Mouse (Mus musculus) fat pad, adult 2 months (tissue): ENCODE measurements around the gene Colgalt2.

ENCODE experiments used
- DNase-seq: peaks from one replicate; pipeline ENCODE4 v3.0.0-alpha.2; 2011; ENCODE audit warnings: low read depth, low spot score; ENCODE audit errors: extremely low read depth

The Colgalt2 gene

DNA sequence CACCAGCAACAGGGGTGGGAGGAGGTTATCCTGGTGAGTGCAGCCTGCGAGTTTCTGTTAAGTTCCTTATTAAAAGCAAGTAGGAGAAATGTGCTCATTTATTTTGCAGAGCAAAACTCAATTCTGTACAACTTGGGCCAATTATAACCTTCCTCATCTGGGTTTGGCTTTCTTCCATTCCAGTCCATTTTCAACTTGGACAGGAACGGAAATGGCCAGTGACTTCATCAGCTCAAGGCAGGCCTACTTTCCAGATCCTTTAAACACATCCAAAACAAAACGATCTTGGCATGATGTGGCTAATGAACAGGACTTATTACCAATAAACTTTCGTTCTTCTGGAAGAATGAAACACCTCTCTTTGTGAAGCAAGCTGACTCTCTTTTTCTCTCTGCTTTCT lies 76.5 kb downstream of the Colgalt2 start:
- no peak for DNase-seq

DNA sequence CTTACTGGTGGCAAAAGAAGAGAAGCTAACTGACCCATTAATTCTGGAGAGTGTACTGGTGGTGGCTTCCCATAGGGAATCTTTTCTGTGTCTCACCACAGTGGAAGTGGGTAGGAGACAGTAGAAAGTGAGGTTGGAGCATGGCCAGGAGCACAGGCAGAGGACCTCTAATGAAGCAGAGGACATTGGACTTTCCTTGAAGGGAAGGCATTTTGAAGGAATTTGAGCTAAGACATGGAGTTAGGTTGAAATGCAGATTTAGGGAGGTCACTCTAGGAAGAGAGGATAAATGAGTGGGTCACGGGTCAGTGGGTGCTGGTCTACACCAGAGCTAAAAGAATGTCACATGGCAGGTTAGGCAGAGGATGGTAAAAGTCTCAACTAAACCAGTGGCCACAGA lies 91.2 kb downstream of the Colgalt2 start:
- no peak for DNase-seq

DNA sequence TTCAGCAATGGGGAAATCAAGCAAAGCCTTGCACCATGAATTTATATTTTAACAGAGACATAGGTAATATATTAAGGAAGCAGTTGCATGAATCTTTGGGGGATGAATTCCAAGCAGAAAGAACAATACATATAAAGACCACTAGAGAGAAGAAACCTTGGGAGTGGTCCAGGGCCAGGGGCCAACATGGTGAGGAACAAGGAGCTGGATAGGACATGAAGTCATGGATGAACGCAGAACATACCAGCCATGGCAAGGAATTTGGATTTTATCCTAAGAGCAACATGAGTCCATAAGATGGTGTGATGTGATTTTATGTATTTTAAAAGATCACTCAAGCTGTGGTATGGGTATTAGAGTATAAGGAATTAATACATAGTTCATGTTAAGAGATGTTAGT lies 92.6 kb downstream of the Colgalt2 start:
- DNase-seq = no peak

DNA sequence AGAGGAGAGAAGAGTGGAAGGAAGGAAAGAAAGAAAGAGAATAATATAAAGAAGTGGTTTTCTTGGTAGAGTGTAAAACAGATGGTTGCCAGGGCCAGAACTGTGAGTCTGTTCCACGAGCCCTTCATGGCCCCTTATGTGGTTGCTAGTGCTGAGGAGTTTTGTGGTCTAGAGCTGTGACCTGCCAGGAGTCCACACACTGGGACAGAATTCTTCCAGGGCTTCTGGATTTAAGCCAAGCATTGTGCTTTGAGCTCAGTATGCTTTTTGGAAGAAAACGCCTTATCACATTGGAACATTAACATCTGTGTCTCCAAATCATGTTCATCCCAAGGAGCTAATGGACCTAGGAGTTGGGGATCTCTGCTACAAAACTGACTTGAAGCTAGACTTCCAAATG lies 97.2 kb downstream of the Colgalt2 start:
- DNase-seq = no peak

DNA sequence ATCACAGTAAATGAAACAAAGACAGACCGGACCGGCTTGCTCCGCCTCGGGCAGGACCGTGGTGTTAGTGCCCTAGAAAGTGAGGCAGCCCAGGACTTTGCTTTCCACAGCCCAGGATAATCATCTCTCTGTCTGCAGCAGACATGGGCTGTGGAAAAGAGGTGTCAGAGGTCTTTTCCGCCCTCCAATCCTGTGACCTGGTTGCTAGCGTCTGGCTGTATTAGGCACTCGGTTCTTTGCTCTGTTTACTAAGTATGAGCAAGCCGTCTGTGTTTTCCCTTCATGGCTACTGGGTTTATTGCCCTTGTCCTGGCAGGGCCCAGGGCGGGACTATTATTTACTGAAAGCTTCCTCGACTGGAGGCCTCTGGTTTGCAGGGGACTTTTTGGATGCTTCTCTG lies 98.0 kb downstream of the Colgalt2 start:
- no peak for DNase-seq

DNA sequence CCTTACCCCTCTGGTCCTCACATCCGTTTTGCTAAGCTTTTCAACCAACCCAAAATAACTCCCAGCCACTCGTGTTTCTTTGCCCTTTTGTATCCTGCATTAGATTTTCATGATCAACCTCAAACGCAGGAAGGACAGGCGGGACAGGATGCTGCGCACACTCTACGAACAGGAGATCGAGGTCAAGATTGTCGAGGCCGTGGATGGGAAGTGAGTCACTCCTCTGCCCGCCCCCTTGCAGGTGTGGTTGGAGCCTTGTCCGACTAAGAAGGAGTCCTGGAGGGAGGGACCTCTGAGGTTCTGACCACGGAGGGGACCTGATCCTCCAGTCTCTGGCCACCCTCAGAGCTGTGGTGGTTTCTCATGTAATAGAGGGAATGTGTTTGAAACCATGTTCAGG lies 100.2 kb downstream of the Colgalt2 start:
- DNase-seq = no peak

DNA sequence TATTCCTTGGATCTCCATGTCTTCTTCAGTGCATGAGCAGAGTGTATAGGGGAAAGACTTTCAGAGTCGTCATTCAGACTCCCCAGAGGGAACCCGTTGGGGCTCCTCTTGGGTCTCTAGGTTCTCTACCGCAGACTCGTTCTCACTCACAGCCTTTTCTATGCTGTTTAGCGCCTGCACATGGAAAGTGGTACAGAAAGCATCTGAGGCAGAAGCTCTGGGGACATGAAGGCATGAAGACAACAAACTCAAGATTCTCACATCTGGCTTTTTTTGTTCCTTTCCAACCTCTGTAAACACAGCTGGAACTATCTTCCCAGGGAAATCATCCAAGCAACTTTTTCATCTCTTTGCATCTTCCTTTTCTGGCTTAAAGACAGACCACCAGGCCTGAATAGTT lies 106.5 kb downstream of the Colgalt2 start:
- no peak for DNase-seq

DNA sequence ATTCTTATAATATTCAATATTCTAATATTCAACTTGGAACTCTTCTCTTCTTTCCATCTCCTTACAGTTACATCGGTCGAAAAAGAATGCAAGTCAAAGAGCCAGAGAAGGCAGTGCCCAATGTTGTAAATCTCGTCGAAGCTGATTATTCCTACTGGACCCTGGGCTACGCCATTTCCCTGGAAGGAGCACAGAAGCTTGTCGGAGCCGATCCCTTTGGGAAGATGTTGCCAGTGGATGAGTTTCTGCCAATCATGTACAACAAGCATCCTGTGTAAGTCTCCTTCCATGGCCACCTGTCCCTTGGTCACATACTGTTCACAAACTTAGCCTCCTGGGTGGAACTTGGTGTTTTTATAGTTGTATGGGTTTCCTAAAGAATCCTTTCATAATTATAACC lies 107.1 kb downstream of the Colgalt2 start:
- DNase-seq = no peak

DNA sequence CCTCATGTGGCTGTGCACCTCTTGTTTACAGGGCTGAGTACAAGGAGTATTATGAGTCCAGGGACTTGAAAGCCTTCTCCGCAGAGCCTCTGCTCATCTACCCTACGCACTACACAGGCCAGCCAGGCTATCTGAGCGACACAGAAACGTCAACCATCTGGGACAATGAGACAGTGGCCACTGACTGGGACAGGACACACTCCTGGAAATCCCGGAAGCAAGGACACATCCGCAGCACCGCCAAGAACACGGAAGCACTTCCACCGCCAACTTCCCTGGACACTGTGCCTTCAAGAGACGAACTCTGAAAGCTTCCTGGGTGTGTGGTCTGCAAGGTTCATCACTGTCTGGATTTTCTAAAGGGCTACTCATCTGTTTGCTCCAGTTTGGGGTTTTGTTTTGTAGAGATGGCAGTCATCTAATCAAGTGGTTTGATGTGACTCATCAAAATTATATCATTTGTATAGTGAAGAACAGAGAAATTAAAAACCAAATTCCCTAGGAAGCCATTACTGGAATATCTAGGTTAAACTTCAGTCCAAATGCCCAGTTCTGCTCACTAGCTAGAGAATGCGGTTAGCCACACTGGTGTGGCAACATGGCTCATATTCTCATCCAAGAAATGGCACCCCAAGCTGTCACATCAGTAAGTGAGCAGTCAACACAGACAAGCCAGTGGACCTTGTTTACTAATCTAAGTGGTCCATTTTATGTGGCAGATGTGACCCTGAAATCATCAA lies 109.0 kb downstream of the Colgalt2 start:
- no peak for DNase-seq

DNA sequence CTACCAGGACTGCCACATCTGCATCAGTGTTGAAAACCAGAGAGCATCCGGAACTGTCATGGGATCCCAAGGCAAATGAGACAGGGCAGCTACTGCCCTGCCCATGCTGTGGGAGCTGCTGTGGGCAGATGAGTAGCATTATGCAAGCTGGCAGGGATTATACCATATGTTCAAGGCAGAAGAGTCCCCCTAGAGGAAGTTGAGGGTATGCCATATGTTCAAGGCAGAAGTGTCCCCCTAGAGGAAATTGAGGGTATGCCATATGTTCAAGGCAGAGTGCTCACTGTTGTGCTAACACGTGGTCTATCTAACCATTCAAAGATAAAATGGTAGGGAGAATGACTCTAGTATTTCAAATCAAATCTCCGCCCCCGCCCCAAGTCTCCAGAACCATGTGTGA lies 111.6 kb downstream of the Colgalt2 start:
- DNase-seq = no peak

DNA sequence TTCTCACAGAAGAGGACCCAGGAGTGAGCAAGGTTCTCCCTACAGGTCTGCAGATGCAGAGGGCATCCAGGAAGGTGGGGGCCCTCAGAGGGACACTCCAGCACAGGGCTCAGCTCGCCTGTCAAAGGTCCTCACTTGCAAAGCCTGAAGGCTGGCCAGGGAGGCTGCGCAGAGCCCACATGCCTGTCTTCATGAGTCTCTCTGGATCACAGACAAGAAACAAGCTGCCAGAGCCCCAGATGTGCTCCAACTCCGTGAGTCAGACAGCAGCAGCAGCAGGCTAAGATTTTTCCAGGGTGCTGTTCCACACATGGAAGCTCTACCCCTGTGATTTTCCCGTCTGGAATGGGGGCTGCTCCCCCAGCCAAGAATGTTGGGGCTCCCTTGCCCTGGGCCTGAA lies 114.6 kb downstream of the Colgalt2 start:
- no peak for DNase-seq

DNA sequence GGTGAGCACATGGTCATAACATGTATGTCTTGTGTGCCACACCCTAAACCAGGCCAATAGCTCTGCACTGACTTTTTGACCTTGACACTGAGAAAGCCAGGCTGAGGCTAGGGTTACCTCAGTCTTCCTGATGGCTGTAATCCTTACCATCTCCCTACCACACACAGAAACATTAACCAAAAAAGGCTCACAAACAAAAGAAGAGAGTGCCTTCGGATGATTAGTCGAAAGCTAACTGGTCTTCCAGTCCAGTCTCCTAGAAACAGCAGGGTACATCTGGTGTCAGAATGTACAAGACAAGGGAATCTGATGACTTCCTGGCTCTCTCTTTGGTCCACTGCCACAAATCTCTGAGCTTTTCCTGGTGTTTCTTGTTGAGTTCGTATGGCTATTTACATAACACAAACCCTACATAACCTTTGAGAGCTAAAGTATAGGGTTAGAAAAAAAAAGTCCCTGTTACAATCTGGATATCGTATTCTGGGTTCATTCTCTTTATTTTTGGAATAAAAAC lies 117.5 kb downstream of the Colgalt2 start:
- no peak for DNase-seq

DNA sequence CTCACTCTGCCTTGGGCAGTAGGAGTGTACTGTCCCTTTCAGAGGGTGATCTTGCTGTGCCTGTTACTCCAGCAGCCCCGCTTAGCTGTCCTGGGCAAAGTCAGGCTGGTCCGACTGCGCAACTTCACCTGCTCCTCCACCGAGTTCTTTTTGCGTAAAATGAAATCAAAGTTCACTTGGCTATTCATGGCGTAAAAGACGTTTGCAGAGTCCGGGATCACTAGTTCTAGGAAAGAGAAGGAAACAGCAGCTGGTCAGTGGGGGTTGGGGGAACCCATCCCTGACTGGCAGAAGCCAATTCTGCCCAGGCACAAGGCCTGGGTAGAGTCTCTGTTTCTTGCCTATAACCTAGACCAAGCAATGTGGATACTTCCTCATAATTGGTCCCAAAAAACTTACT lies 119.3 kb downstream of the Colgalt2 start:
- DNase-seq = no peak

DNA sequence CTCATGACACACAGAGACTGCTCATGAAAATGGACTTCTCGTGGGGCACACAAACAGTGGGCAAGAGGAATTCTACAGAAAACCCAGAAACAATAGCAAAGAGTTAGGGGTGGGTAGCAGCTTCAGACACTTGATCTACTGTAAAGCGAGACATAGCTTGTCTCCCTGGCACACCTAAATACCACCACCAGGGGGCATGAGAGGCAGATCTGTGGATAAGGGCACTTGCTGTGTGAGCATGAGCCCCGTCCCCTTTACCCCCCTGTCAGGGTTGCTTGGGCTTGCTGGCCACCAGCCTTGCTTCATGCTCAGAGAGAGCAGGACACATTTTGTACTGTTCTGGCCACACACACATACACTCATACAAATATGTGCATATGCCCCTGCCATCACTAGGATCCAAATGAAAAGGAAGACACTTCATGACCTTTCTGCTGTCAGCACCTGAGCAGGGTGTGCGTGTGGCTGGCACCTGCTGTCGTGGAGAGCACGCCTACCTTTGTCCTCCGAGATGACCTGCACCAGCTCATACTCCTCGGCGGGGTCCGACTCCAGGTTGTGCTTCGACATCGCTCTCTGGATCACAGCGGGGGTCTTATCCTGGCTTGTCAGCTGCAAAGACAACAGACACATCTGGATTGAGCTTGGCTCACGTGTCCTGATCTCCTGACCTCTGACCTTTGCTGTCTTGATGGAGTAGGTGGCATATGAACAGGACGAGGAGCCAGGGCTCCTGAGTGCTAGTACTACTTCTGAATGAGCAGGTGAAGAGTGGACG lies 121.4 kb downstream of the Colgalt2 start:
- DNase-seq = no peak

DNA sequence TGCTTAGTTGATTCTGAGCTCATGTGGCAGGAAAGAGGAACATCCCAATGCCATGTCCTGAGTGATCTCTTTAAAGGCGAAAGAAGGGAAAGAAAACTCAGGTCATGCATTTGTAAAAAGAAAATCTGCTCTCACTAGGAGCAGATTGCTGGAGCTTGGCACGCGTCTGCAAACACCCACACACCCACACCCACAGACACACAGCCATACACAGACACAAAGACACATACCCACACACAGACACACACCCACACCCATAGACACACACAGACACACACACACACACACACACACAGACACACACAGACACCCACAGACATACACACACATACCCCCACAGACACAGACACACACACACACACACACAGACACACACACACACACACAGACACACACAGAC lies 122.6 kb downstream of the Colgalt2 start:
- DNase-seq = no peak

DNA sequence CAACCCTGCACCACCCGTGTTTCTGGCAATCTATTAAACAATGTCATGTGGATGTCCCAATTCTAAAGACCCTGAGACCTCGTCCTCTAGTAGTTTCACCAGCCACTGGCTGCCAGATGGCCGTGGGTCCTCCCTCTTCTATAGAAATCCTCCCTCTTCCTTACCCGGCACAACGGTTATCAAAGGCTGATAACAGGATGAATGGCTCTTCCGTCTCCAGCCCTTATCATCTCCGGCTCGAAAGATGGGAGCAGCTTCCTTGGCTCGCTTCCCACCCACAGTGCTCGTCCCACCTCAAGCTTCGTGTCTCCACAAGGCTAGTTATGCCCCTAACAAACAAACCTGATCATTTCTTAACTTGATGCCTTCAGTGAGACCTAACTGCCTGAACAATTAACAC lies 123.7 kb downstream of the Colgalt2 start:
- DNase-seq = no peak

DNA sequence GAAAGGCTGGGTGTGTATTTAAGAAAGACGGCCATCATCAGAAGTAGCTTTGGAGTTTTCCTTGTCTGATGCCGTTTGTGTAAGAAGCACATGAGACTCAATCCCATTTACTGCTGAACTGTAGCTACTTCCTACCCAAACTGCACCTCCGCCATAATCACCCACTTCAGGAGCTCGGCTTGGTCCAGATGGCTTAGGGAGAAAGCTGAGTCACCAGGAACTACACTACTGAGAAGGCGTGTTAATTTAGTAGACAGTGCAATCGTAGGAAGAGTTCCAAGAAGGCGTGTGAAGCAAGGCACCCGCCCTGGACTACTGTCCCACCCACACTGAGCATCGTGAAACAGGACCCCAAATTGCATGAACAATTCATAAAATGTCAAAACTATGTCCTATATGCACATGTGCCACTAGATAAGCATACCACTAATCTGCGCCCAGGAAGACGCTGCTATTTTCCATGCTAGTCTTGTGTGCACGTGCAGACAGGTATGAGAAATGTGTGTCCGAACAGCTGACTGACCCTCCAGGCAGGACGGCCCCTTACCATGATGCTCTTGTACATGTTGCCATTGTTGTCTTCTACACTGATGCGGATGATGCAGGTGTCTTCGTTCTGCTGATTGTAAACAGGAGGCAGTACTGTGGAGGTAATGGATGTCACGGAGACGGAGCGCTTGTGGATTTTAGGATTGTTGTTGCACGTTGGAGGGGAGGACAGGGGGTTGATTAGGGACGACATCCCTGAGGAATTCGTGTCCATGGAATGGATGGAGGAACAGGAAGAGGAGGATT lies 124.7 kb downstream of the Colgalt2 start:
- DNase-seq = no peak

DNA sequence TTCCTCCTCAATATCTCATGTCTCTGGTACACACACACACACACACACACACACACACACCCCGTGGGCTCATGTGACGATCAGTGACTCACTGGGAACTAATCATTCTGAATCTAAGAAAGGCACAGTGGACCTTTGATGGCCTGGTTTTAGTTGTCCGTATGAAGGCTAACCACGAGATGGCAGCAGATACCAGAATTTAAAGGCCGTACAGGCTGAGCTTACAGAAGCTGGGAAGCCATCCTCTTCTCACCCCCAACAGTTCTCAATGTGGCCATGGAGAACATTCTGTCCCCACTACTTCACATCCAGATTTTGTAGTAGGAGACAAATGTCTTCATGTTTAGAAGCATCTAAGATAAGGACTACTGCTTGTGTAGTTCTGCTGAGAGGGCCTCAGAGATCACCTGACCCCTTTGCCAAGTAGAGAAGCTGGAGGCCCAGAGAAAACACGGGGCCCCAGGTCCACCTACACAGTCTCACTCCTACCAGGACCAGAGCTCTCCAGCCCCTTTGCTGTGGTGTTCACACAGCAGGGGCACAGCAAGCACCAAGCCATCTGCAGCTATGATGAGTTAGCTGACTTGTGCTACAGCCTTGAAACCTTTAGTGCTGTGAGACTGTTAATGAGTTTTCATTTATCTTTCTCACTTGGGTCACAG lies 125.5 kb downstream of the Colgalt2 start:
- no peak for DNase-seq

DNA sequence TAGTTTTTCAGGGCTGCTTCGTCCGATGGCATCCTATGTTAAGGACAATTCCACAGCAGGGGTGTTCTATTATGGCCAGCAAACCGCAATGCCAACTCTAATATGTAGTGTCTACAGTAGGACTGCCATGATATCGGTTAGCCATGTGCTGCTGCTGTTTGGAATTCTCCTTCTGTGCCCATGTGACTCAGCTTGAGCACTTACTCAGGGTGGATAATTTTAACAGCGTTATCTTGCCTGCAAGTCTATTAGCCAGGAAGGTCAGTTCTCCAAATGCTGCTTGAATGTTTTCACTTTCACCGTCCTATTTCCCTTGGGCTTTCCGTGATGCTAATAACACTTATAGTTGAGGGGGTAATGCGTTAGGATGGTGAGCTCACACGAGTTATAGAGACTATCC lies 126.5 kb downstream of the Colgalt2 start:
- DNase-seq = no peak

DNA sequence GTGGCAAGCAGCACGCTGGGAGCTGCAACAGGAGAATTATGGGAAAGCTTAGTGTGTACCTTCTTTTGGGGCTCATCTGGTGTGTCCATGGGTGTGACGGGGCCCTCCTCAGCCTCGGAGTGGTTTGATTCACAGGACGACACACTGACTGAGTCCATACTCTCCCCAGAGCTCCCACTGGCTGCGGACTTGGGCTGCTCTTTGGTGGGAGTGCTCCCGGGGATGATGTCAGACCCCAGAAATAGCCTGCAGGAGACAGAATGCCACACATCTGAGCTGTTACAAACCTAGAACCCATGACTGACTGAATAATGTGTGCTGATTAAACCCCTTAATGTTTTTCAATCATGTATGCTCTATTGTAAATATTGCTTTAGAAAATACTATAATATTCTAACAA lies 128.6 kb downstream of the Colgalt2 start:
- DNase-seq = no peak

DNA sequence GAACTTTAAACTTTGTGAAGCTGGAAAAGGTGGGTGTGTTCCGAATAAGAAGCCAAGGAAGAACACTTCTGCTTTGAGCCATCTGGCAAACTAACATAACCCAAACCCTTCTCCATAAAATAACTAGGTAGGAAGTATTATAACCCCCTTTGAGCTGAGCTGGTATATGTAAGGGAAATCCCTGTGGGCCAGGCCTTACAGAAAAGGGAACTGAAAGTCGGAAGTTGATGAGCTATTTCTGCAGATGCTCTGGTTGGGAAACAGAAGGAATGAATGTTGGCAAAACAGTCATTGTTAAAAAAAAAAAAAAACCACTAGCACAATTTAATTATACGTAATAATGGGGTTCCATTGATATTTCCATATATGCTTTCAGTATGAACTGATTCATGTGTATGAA lies 129.1 kb downstream of the Colgalt2 start:
- DNase-seq = no peak
